Comparison of ENCODE assay signal across 10 mouse cellular contexts in genomic region chr8:117094053-117094452, GRCm38 (mm10). TPM values are rescaled to one million over a fixed set of nuclear protein-coding genes. Genes with fewer than 3 reads are reported as not detected.
DNase-seq lines count a peak whose midpoint lies in the region; ATAC-seq lines count a peak whose summit lies in the region.
"Had no signal": no experiment of that assay in that cellular context is flagged by ENCODE, and none has a peak within 500 bp of the region (broad histone marks: within the 10 kb centered on the region; RNA-seq: fewer than 3 reads in every experiment).

No protein-coding gene starts in this region.

- no peaks in the 10 kb centered on the region for H3K27me3 ChIP-seq in intestine, embryonic 15.5 days (replicated peaks)
- H3K27me3 ChIP-seq in intestine, embryonic 16.5 days (replicated peaks; ENCODE audit: control insufficient read depth, insufficient read depth, low read length) = no peaks in the 10 kb centered on the region
- H3K27me3 ChIP-seq in hindbrain, embryonic 12.5 days = no peaks in the 10 kb centered on the region
- no peaks in the 10 kb centered on the region for H3K27me3 ChIP-seq in midbrain, embryonic 13.5 days
- H3K27me3 ChIP-seq: midbrain, embryonic 15.5 days had no signal

- H3K27ac ChIP-seq in intestine, embryonic 15.5 days = no peak overlapping the region
- no peak overlapping the region for H3K27ac ChIP-seq in intestine, embryonic 16.5 days (ENCODE audit: low read length)
- no peak overlapping the region for H3K27ac ChIP-seq in hindbrain, embryonic 12.5 days
- H3K27ac ChIP-seq in midbrain, embryonic 13.5 days = no peak overlapping the region
- H3K27ac ChIP-seq: midbrain, embryonic 15.5 days had no signal

- H3K4me3 ChIP-seq in intestine, embryonic 15.5 days (replicated peaks) = no peak overlapping the region
- H3K4me3 ChIP-seq in intestine, embryonic 16.5 days (ENCODE audit: low read length) = no peak overlapping the region
- no peak overlapping the region for H3K4me3 ChIP-seq in hindbrain, embryonic 12.5 days
- no peak overlapping the region for H3K4me3 ChIP-seq in midbrain, embryonic 13.5 days (replicated peaks)
- H3K4me3 ChIP-seq: midbrain, embryonic 15.5 days had no signal

- no peak overlapping the region for H3K4me2 ChIP-seq in intestine, embryonic 15.5 days (replicated peaks)
- H3K4me2 ChIP-seq in intestine, embryonic 16.5 days (ENCODE audit: low read depth, low read length) = no peak overlapping the region
- H3K4me2 ChIP-seq in hindbrain, embryonic 12.5 days (replicated peaks) = no peak overlapping the region
- no peak overlapping the region for H3K4me2 ChIP-seq in midbrain, embryonic 13.5 days (replicated peaks)
- H3K4me2 ChIP-seq: midbrain, embryonic 15.5 days had no signal

- peak; percentile 22 to 35 for DNase-seq in adrenal gland, adult 18-20 months (ENCODE audit: low spot score in 2 of 2)
- DNase-seq in frontal cortex, postnatal 36 days (ENCODE audit: low spot score in 2 of 2) = peak; percentile 28 to 54
- peak; percentile 36 for DNase-seq in lung, postnatal 14 days
- DNase-seq in layer of hippocampus, adult 9-11 months = no peak

- H3K36me3 ChIP-seq in intestine, embryonic 15.5 days = no peaks in the 10 kb centered on the region
- no peaks in the 10 kb centered on the region for H3K36me3 ChIP-seq in intestine, embryonic 16.5 days (ENCODE audit: control insufficient read depth, insufficient read depth, low read length)
- no peaks in the 10 kb centered on the region for H3K36me3 ChIP-seq in hindbrain, embryonic 12.5 days
- H3K36me3 ChIP-seq in midbrain, embryonic 13.5 days = no peaks in the 10 kb centered on the region
- H3K36me3 ChIP-seq: midbrain, embryonic 15.5 days had no signal

- no peak overlapping the region for H3K9ac ChIP-seq in intestine, embryonic 15.5 days
- H3K9ac ChIP-seq in intestine, embryonic 16.5 days (ENCODE audit: low read depth, low read length) = no peak overlapping the region
- no peak overlapping the region for H3K9ac ChIP-seq in hindbrain, embryonic 12.5 days
- no peak overlapping the region for H3K9ac ChIP-seq in midbrain, embryonic 13.5 days (replicated peaks)
- H3K9ac ChIP-seq: midbrain, embryonic 15.5 days had no signal

- H3K9me3 ChIP-seq in intestine, embryonic 15.5 days = no peaks in the 10 kb centered on the region
- H3K9me3 ChIP-seq in intestine, embryonic 16.5 days (ENCODE audit: control insufficient read depth, low read length) = no peaks in the 10 kb centered on the region
- no peaks in the 10 kb centered on the region for H3K9me3 ChIP-seq in hindbrain, embryonic 12.5 days (replicated peaks)
- no peaks in the 10 kb centered on the region for H3K9me3 ChIP-seq in midbrain, embryonic 13.5 days
- H3K9me3 ChIP-seq: midbrain, embryonic 15.5 days had no signal

- ATAC-seq in intestine, embryonic 15.5 days = peak; percentile 34; the same call in 1 of the 2 replicates
- no peak for ATAC-seq in intestine, embryonic 16.5 days
- no peak for ATAC-seq in hindbrain, embryonic 12.5 days (ENCODE audit: low FRiP score)
- ATAC-seq in midbrain, embryonic 13.5 days = no peak
- ATAC-seq: midbrain, embryonic 15.5 days had no signal

- 41% methylated on average over 5 of the region's 5 CpGs for WGBS in intestine, embryonic 15.5 days
- 47% methylated on average over 5 of the region's 5 CpGs for WGBS in intestine, embryonic 16.5 days
- 61% methylated on average over 5 of the region's 5 CpGs for WGBS in hindbrain, embryonic 12.5 days
- WGBS in midbrain, embryonic 13.5 days = 78% methylated on average over 5 of the region's 5 CpGs

- H3K4me1 ChIP-seq in intestine, embryonic 15.5 days (replicated peaks) = peaks cover 18% of the 10 kb centered on the region; the same call in 1 of the 2 replicates
- H3K4me1 ChIP-seq in intestine, embryonic 16.5 days (ENCODE audit: control insufficient read depth, insufficient read depth, low read length) = peaks cover 20% of the 10 kb centered on the region
- H3K4me1 ChIP-seq in hindbrain, embryonic 12.5 days = peaks cover 10% of the 10 kb centered on the region; the same call in 1 of the 2 replicates
- H3K4me1 ChIP-seq in midbrain, embryonic 13.5 days (replicated peaks) = peaks cover 9% of the 10 kb centered on the region

RNA-seq across cellular contexts. Expression of gene Bco1, which starts 1.6 kb away (rescaled TPM):
- polyA plus RNA-seq in intestine, embryonic 15.5 days (2015; fragmentation: Nextera tagmentation; extraction: Ambion mirVana) = 1.2 and 1.4 TPM in 2 replicates
- polyA plus RNA-seq in intestine, embryonic 16.5 days (2015; fragmentation: Nextera tagmentation; extraction: Ambion mirVana) = 1.2 TPM in 2 replicates
- under 1 TPM in 1 of 2 experiments, not detected in 1; 0.42 TPM for total RNA-seq in adrenal gland, adult 18-20 months (2021)
- polyA plus RNA-seq in hindbrain, embryonic 12.5 days (2016; fragmentation: Nextera tagmentation; extraction: Ambion mirVana) = 0.17 and 0.33 TPM in 2 replicates
- polyA plus RNA-seq in midbrain, embryonic 13.5 days (2015; fragmentation: Nextera tagmentation; extraction: Ambion mirVana) = 0.08 and 0.13 TPM in 2 replicates

RNA-seq across cellular contexts. Expression of gene Pkd1l2, which starts 11.8 kb away (rescaled TPM):
- 0.21 TPM in 1 of 2 replicates, not detected in the other for polyA plus RNA-seq in intestine, embryonic 15.5 days (2015; fragmentation: Nextera tagmentation; extraction: Ambion mirVana)
- 0.18 and 0.28 TPM in 2 replicates for polyA plus RNA-seq in intestine, embryonic 16.5 days (2015; fragmentation: Nextera tagmentation; extraction: Ambion mirVana)
- 1 to 10 TPM; 1.0 to 2.9 TPM for total RNA-seq in adrenal gland, adult 18-20 months (2021)
- polyA plus RNA-seq in hindbrain, embryonic 12.5 days (2016; fragmentation: Nextera tagmentation; extraction: Ambion mirVana) = not detected in 2 replicates
- not detected in 2 replicates for polyA plus RNA-seq in midbrain, embryonic 13.5 days (2015; fragmentation: Nextera tagmentation; extraction: Ambion mirVana)
- polyA plus RNA-seq: hindbrain, embryonic 11.5 days; midbrain, embryonic 15.5 days had no signal
